Mouse (Mus musculus): ENCODE data around the gene Arhgef25. TPM values are rescaled to one million over a fixed set of nuclear protein-coding genes. Genes with fewer than 3 reads are reported as not detected.
"Not testable (repeated sequence)": the region's sequence is repeated elsewhere in the genome, so short reads cannot be mapped to it uniquely, and the experiment has no call there.

The Arhgef25 gene
- polyA plus RNA-seq, 1 experiment from 2014 or later = 31.7 TPM

DNA sequence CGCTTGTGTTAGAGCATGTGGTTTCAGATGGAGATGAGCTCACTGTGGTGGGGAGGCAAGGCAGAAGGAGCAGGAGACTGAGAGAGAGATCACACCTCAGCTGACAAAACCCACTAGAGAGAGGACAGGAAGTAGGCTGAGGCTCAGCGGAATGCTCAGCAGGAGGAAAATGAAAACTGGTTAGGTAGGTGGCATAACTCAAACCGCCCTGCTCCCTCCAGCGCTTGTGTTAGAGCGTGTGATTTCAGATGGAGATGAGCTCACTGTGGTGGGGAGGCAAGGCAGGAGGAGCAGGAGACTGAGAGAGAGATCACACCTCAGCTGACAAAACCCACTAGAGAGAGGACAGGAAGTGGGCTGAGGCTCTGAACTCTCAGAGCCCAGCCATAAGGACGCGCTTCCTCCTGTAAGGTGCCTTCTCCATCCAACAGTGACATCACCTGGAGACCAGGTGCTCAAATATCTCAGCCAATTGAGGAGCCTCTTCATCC is 27.1 kb downstream of the Arhgef25 start:
- H3K9ac ChIP-seq (ENCODE audit: low read length); H3K9me3 ChIP-seq (ENCODE audit: control insufficient read depth, low read length); ATAC-seq (ENCODE audit: insufficient read depth, low FRiP score, low TSS enrichment); H3K27ac ChIP-seq (ENCODE audit: low read depth, low read length); H3K36me3 ChIP-seq (ENCODE audit: control insufficient read depth, insufficient read depth, low read length); H3K4me1 ChIP-seq (ENCODE audit: control insufficient read depth, insufficient read depth, low read length); H3K4me3 ChIP-seq (ENCODE audit: low read depth, low read length); H3K4me2 ChIP-seq (ENCODE audit: low read depth); DNase-seq (ENCODE audit: low spot score): not testable (repeated sequence)
- peaks cover 23% of the 10 kb centered on the region for H3K27me3 ChIP-seq (ENCODE audit: control insufficient read depth, insufficient read depth, low read length)
- 59% methylated on average over 7 of the region's 7 CpGs for WGBS

GRCm38 (mm10) chr10:127160728-127161127 is 29.2 kb downstream of the Arhgef25 start:
- H3K36me3 ChIP-seq (ENCODE audit: control insufficient read depth, insufficient read depth, low read length) = no peaks in the 10 kb centered on the region
- H3K27me3 ChIP-seq (ENCODE audit: control insufficient read depth, insufficient read depth, low read length) = peaks cover 4% of the 10 kb centered on the region; the same call in 1 of the 2 replicates
- no peak for DNase-seq (ENCODE audit: low spot score)
- H3K4me3 ChIP-seq (ENCODE audit: low read depth, low read length) = no peak overlapping the region
- H3K9me3 ChIP-seq (ENCODE audit: control insufficient read depth, low read length) = no peaks in the 10 kb centered on the region
- H3K4me2 ChIP-seq (ENCODE audit: low read depth) = no peak overlapping the region
- 68% methylated on average over 3 of the region's 3 CpGs for WGBS
- H3K4me1 ChIP-seq (ENCODE audit: control insufficient read depth, insufficient read depth, low read length) = 0 out of 2 replicates have a peak, but pooled peaks cover 4% of the 10 kb centered on the region
- ATAC-seq (ENCODE audit: insufficient read depth, low FRiP score, low TSS enrichment) = no peak
- no peak overlapping the region for H3K9ac ChIP-seq (ENCODE audit: low read length)
- no peak overlapping the region for H3K27ac ChIP-seq (ENCODE audit: low read depth, low read length)

- no peaks in the 10 kb centered on the region for H3K4me1 ChIP-seq (ENCODE audit: control insufficient read depth, insufficient read depth, low read length)
- no peaks in the 10 kb centered on the region for H3K27me3 ChIP-seq (ENCODE audit: control insufficient read depth, insufficient read depth, low read length)
- no peak overlapping the region for H3K9ac ChIP-seq (ENCODE audit: low read length)
- WGBS = 82% methylated on average over 9 of the region's 9 CpGs
- no peak overlapping the region for H3K4me3 ChIP-seq (ENCODE audit: low read depth, low read length)
- no peak overlapping the region for H3K27ac ChIP-seq (ENCODE audit: low read depth, low read length)
- DNase-seq (ENCODE audit: low spot score) (no peak), ATAC-seq (ENCODE audit: insufficient read depth, low FRiP score, low TSS enrichment) (no peak)
- no peaks in the 10 kb centered on the region for H3K36me3 ChIP-seq (ENCODE audit: control insufficient read depth, insufficient read depth, low read length)
- no peak overlapping the region for H3K4me2 ChIP-seq (ENCODE audit: low read depth)
- no peaks in the 10 kb centered on the region for H3K9me3 ChIP-seq (ENCODE audit: control insufficient read depth, low read length)
These were observed 29.8 kb downstream of the Arhgef25 start for GRCm38 (mm10) chr10:127160081-127160480.

DNA sequence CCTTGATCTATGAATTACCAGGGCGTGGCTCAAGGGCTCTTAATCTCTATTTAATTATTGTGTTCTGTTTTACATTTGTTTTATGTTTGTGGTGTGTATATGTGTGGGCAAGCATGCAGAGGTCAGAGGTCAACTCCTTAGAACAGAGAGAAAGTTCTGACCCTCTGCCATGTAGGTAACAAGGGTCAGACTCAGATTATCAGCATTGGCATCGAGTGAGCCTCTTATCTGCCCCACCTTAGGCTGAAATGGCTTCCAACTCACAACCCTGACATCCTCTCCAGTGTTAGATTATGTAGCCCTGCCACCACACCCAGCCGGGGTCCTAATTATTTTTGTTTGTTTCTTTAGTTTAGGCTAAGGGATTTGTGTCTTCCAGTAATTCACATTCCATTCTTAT is 31.4 kb downstream of the Arhgef25 start:
- 84% methylated on average over 3 of the region's 3 CpGs for WGBS

GRCm38 (mm10) chr10:127156511-127156910 is 33.4 kb downstream of the Arhgef25 start:
- WGBS = 67% methylated on average over 1 of the region's 1 CpGs
- Histone ChIP-seq H3K27ac (ENCODE audit: low read depth, low read length) (no peak overlapping the region), H3K4me1 (ENCODE audit: control insufficient read depth, insufficient read depth, low read length) (no peaks in the 10 kb centered on the region), H3K9me3 (ENCODE audit: control insufficient read depth, low read length) (no peaks in the 10 kb centered on the region), H3K4me2 (ENCODE audit: low read depth) (no peak overlapping the region), H3K4me3 (ENCODE audit: low read depth, low read length) (no peak overlapping the region), H3K9ac (ENCODE audit: low read length) (no peak overlapping the region), H3K36me3 (ENCODE audit: control insufficient read depth, insufficient read depth, low read length) (no peaks in the 10 kb centered on the region), H3K27me3 (ENCODE audit: control insufficient read depth, insufficient read depth, low read length) (no peaks in the 10 kb centered on the region)
- no peak for ATAC-seq (ENCODE audit: insufficient read depth, low FRiP score, low TSS enrichment)
- no peak for DNase-seq (ENCODE audit: low spot score)

More for the DNA sequence above, 31.4 kb downstream of the Arhgef25 start:
- no peak overlapping the region for H3K4me3 ChIP-seq (ENCODE audit: low read depth, low read length)
- no peaks in the 10 kb centered on the region for H3K9me3 ChIP-seq (ENCODE audit: control insufficient read depth, low read length)
- H3K9ac ChIP-seq (ENCODE audit: low read length) = no peak overlapping the region
- ATAC-seq (ENCODE audit: insufficient read depth, low FRiP score, low TSS enrichment) (no peak), DNase-seq (ENCODE audit: low spot score) (no peak)
- H3K36me3 ChIP-seq (ENCODE audit: control insufficient read depth, insufficient read depth, low read length) = no peaks in the 10 kb centered on the region
- no peaks in the 10 kb centered on the region for H3K4me1 ChIP-seq (ENCODE audit: control insufficient read depth, insufficient read depth, low read length)
- no peaks in the 10 kb centered on the region for H3K27me3 ChIP-seq (ENCODE audit: control insufficient read depth, insufficient read depth, low read length)
- H3K27ac ChIP-seq (ENCODE audit: low read depth, low read length) = no peak overlapping the region
- no peak overlapping the region for H3K4me2 ChIP-seq (ENCODE audit: low read depth)

DNA sequence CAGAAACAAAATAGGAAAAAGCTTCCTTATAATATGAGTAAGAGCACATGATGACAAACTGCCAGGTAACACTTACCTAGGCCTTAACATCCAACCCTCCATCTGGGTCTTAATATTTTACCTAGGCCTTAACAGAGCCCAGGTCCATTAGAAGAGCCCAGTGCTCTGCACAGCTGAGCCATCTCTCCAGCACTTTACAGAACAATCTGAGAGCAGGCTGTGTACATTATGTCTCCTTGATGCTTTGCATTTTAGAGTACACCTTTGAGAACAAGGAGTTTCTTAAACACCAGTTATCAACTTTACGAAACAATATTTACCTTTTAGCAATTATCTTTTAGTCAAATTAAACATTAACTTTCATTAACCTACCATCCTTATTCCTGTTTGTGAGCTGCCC is 33.8 kb downstream of the Arhgef25 start:
- ATAC-seq (ENCODE audit: insufficient read depth, low FRiP score, low TSS enrichment) = no peak
- Histone ChIP-seq H3K4me3 (ENCODE audit: low read depth, low read length) (no peak overlapping the region), H3K27me3 (ENCODE audit: control insufficient read depth, insufficient read depth, low read length) (no peaks in the 10 kb centered on the region), H3K4me1 (ENCODE audit: control insufficient read depth, insufficient read depth, low read length) (no peaks in the 10 kb centered on the region), H3K27ac (ENCODE audit: low read depth, low read length) (no peak overlapping the region), H3K36me3 (ENCODE audit: control insufficient read depth, insufficient read depth, low read length) (no peaks in the 10 kb centered on the region), H3K9ac (ENCODE audit: low read length) (no peak overlapping the region), H3K9me3 (ENCODE audit: control insufficient read depth, low read length) (no peaks in the 10 kb centered on the region), H3K4me2 (ENCODE audit: low read depth) (no peak overlapping the region)
- DNase-seq (ENCODE audit: low spot score) = no peak
- 91% methylated on average over 1 of the region's 1 CpGs for WGBS

DNA sequence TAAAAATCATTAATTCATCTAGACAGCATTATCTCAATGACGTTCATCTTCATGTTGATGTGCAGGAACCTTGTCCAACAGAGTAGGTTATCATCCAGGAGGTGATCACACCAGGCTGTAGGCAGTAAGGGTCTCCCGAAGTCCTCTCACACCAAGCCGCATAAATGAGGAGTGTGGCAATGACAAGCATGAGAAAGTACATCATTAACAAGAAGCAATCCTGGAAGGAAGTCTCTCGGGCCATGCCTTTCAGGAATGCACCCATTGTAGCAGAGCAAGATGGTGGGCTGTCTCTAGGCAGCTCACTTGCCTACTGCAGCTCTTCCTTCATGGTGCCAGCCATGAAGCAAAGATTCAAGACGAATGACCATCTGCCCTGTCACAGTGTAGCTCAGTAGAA is 35.2 kb downstream of the Arhgef25 start:
- ATAC-seq (ENCODE audit: insufficient read depth, low FRiP score, low TSS enrichment) (no peak), DNase-seq (ENCODE audit: low spot score) (no peak)
- Histone ChIP-seq H3K36me3 (ENCODE audit: control insufficient read depth, insufficient read depth, low read length) (no peaks in the 10 kb centered on the region), H3K27me3 (ENCODE audit: control insufficient read depth, insufficient read depth, low read length) (no peaks in the 10 kb centered on the region), H3K4me2 (ENCODE audit: low read depth) (no peak overlapping the region), H3K27ac (ENCODE audit: low read depth, low read length) (no peak overlapping the region), H3K4me1 (ENCODE audit: control insufficient read depth, insufficient read depth, low read length) (no peaks in the 10 kb centered on the region), H3K9ac (ENCODE audit: low read length) (no peak overlapping the region), H3K4me3 (ENCODE audit: low read depth, low read length) (no peak overlapping the region), H3K9me3 (ENCODE audit: control insufficient read depth, low read length) (no peaks in the 10 kb centered on the region)
- WGBS = 89% methylated on average over 5 of the region's 5 CpGs

DNA sequence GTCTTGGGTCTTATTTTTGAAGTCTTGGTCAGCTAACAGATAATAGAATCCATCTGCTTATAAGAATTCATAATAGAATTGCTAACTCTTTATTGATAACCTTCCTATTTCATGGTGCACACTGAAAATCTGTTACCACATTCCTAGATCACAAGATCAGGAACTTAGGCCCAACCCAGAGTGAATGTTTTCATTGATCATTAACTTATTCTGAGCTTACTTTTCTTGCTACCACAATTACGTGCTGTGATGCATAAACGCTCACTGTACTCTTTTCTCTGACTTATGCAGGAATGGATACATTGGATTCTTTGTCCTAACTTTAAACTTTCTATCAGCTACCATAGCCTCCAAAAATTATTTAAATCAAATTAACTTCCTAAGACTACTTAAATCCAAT is 35.6 kb downstream of the Arhgef25 start:
- Histone ChIP-seq H3K27ac (ENCODE audit: low read depth, low read length) (no peak overlapping the region), H3K4me2 (ENCODE audit: low read depth) (no peak overlapping the region), H3K9me3 (ENCODE audit: control insufficient read depth, low read length) (no peaks in the 10 kb centered on the region), H3K4me3 (ENCODE audit: low read depth, low read length) (no peak overlapping the region), H3K27me3 (ENCODE audit: control insufficient read depth, insufficient read depth, low read length) (no peaks in the 10 kb centered on the region), H3K9ac (ENCODE audit: low read length) (no peak overlapping the region), H3K36me3 (ENCODE audit: control insufficient read depth, insufficient read depth, low read length) (no peaks in the 10 kb centered on the region), H3K4me1 (ENCODE audit: control insufficient read depth, insufficient read depth, low read length) (no peaks in the 10 kb centered on the region)
- 97% methylated on average over 2 of the region's 2 CpGs for WGBS
- ATAC-seq (ENCODE audit: insufficient read depth, low FRiP score, low TSS enrichment) (no peak), DNase-seq (ENCODE audit: low spot score) (no peak)

- H3K9ac ChIP-seq (ENCODE audit: low read length) = no peak overlapping the region
- ATAC-seq (ENCODE audit: insufficient read depth, low FRiP score, low TSS enrichment) (no peak), DNase-seq (ENCODE audit: low spot score) (no peak)
- no peak overlapping the region for H3K4me2 ChIP-seq (ENCODE audit: low read depth)
- no peak overlapping the region for H3K4me3 ChIP-seq (ENCODE audit: low read depth, low read length)
- no peaks in the 10 kb centered on the region for H3K9me3 ChIP-seq (ENCODE audit: control insufficient read depth, low read length)
- 95% methylated on average over 7 of the region's 7 CpGs for WGBS
- no peak overlapping the region for H3K27ac ChIP-seq (ENCODE audit: low read depth, low read length)
- no peaks in the 10 kb centered on the region for H3K27me3 ChIP-seq (ENCODE audit: control insufficient read depth, insufficient read depth, low read length)
- H3K36me3 ChIP-seq (ENCODE audit: control insufficient read depth, insufficient read depth, low read length) = no peaks in the 10 kb centered on the region
- no peaks in the 10 kb centered on the region for H3K4me1 ChIP-seq (ENCODE audit: control insufficient read depth, insufficient read depth, low read length)
These were observed 36.6 kb downstream of the Arhgef25 start for GRCm38 (mm10) chr10:127153323-127153722.
